Mouse (Mus musculus) MEL (cell line): ENCODE data around the gene Pik3c2b. TPM values are rescaled to one million over a fixed set of nuclear protein-coding genes. Genes with fewer than 3 reads are reported as not detected.
A peak's percentile ranks its signal among the peaks of the same experiment; 100 is the strongest.

Experiments used
- DNase-seq: peaks from one replicate; pipeline ENCODE4 v3.0.0; 2011; ENCODE audit warnings: low read depth, low spot score
- H3K27ac ChIP-seq: 2 replicates; pipeline ENCODE4 v1.5.1; 2012; ENCODE audit warnings: low read depth, mild to moderate bottlenecking, control low read depth, low read length, moderate library complexity; ENCODE audit not compliant: control insufficient read depth
- H3K27me3 ChIP-seq, 2 experiments: fragments of 150-350 bp in 1 of 2; sonication (generic) in 1 of 2; 2 replicates each; pipeline ENCODE4 v1.6.1; 2012; ENCODE audit warnings: low read length in 2 of 2, mild to moderate bottlenecking in 2 of 2, improper control_type of control experiment in 1 of 2, moderate library complexity in 1 of 2; ENCODE audit not compliant: insufficient read depth in 2 of 2, control insufficient read depth in 1 of 2
- H3K36me3 ChIP-seq, 2 experiments: 2 replicates each; pipeline ENCODE4 v1.6.1; 2012 to 2014; ENCODE audit warnings: low read length in 2 of 2, improper control_type of control experiment in 1 of 2, inconsistent platforms in 1 of 2, mild to moderate bottlenecking in 1 of 2; ENCODE audit not compliant: insufficient read depth in 2 of 2, control insufficient read depth in 1 of 2
- H3K4me1 ChIP-seq, 2 experiments: fragments of 150-350 bp in 1 of 2; sonication (generic) in 1 of 2; 2 replicates each; pipeline ENCODE4 v1.6.1; 2012; ENCODE audit warnings: low read length in 2 of 2, improper control_type of control experiment in 1 of 2, mild to moderate bottlenecking in 1 of 2; ENCODE audit not compliant: insufficient read depth in 2 of 2, control insufficient read depth in 1 of 2
- H3K4me3 ChIP-seq, 2 experiments: fragments of 150-350 bp in 1 of 2; sonication (generic) in 1 of 2; 2 replicates each; pipeline ENCODE4 v1.5.1; 2012; ENCODE audit warnings: low read depth in 2 of 2, low read length in 2 of 2, mild to moderate bottlenecking in 2 of 2, moderate library complexity in 2 of 2, control low read depth in 1 of 2, improper control_type of control experiment in 1 of 2; ENCODE audit not compliant: control insufficient read depth in 1 of 2, insufficient read depth in 1 of 2
- H3K79me2 ChIP-seq: 2 replicates; pipeline ENCODE4 v1.6.1; 2012; ENCODE audit warnings: mild to moderate bottlenecking, low read length, moderate library complexity; ENCODE audit not compliant: control insufficient read depth, poor library complexity, insufficient read depth
- H3K9ac ChIP-seq: 2 replicates; pipeline ENCODE4 v1.6.1; 2012; ENCODE audit warnings: low read depth, mild to moderate bottlenecking, control low read depth, low read length, moderate library complexity; ENCODE audit not compliant: control insufficient read depth, poor library complexity, severe bottlenecking
- H3K9me3 ChIP-seq: fragments of 150-350 bp; sonication (generic); replicated peaks from 2 replicates; pipeline ENCODE4 v1.6.1; 2012; ENCODE audit warnings: mild to moderate bottlenecking, low read length, improper control_type of control experiment, moderate library complexity; ENCODE audit not compliant: insufficient read depth
- CHD1 ChIP-seq: IDR thresholded peaks from 2 replicates; pipeline ENCODE4 v1.6.1; 2012; ENCODE audit warnings: low read depth, mild to moderate bottlenecking, inconsistent platforms, low read length, improper control_type of control experiment
- CHD2 ChIP-seq: IDR thresholded peaks from 2 replicates; pipeline ENCODE4 v1.6.1; 2011; ENCODE audit warnings: low read length, improper control_type of control experiment
- CTCF ChIP-seq, 3 experiments: IDR thresholded peaks in 2 of 3; conservative IDR thresholded peaks in 1 of 3; 2 replicates each; pipeline ENCODE4 v1.5.1; 2011 to 2012; ENCODE audit warnings: low read length in 3 of 3, low read depth in 2 of 3, mild to moderate bottlenecking in 2 of 3, improper control_type of control experiment in 1 of 3, inconsistent platforms in 1 of 3, mixed read lengths in 1 of 3, moderate library complexity in 1 of 3; ENCODE audit not compliant: control insufficient read depth in 1 of 3, insufficient read depth in 1 of 3, poor library complexity in 1 of 3, severe bottlenecking in 1 of 3
- E2F4 ChIP-seq: IDR thresholded peaks from 2 replicates; pipeline ENCODE4 v1.6.1; 2011; ENCODE audit warnings: low read depth, low read length, improper control_type of control experiment, borderline replicate concordance
- ELF1 ChIP-seq: IDR thresholded peaks from 2 replicates; pipeline ENCODE4 v1.6.1; 2014; ENCODE audit warnings: low read depth, mild to moderate bottlenecking, inconsistent platforms, low read length, improper control_type of control experiment, moderate library complexity
- EP300 ChIP-seq, 2 experiments: IDR thresholded peaks; 2 replicates each; pipeline ENCODE4 v1.6.1; 2011; ENCODE audit warnings: improper control_type of control experiment in 2 of 2, low read length in 2 of 2, low read depth in 1 of 2, mild to moderate bottlenecking in 1 of 2
- ETS1 ChIP-seq: IDR thresholded peaks from 2 replicates; pipeline ENCODE4 v1.6.1; 2012; ENCODE audit warnings: low read depth, mild to moderate bottlenecking, inconsistent platforms, low read length, improper control_type of control experiment, moderate library complexity
- GABPA ChIP-seq: IDR thresholded peaks from 2 replicates; pipeline ENCODE4 v1.6.1; 2012; ENCODE audit warnings: low read depth, mild to moderate bottlenecking, inconsistent platforms, low read length, improper control_type of control experiment, moderate library complexity
- GATA1 ChIP-seq: IDR thresholded peaks from 2 replicates; pipeline ENCODE4 v1.6.1; 2011; ENCODE audit warnings: low read depth, low read length, improper control_type of control experiment
- HCFC1 ChIP-seq: IDR thresholded peaks from 2 replicates; pipeline ENCODE4 v1.6.1; 2012; ENCODE audit warnings: low read depth, mild to moderate bottlenecking, inconsistent platforms, low read length, improper control_type of control experiment, moderate library complexity
- JUND ChIP-seq: IDR thresholded peaks from 2 replicates; pipeline ENCODE4 v1.6.1; 2011; ENCODE audit warnings: low read depth, mild to moderate bottlenecking, improper control_type of control experiment, low read length
- MAFK ChIP-seq: IDR thresholded peaks from 2 replicates; pipeline ENCODE4 v1.6.1; 2011; ENCODE audit warnings: low read depth, mild to moderate bottlenecking, low read length, improper control_type of control experiment, borderline replicate concordance
- MAX ChIP-seq: IDR thresholded peaks from 2 replicates; pipeline ENCODE4 v1.6.1; 2011; ENCODE audit warnings: low read length, improper control_type of control experiment
- MAZ ChIP-seq: IDR thresholded peaks from 2 replicates; pipeline ENCODE4 v1.6.1; 2012; ENCODE audit warnings: low read depth, mild to moderate bottlenecking, inconsistent platforms, low read length, improper control_type of control experiment
- MEF2A ChIP-seq: IDR thresholded peaks from 2 replicates; pipeline ENCODE4 v1.6.1; 2014; ENCODE audit warnings: low read depth, mild to moderate bottlenecking, inconsistent platforms, low read length, improper control_type of control experiment; ENCODE audit not compliant: poor library complexity, insufficient replicate concordance, severe bottlenecking; ENCODE audit errors: extremely low read depth
- MXI1 ChIP-seq: IDR thresholded peaks from 2 replicates; pipeline ENCODE4 v1.6.1; 2011; ENCODE audit warnings: mild to moderate bottlenecking, low read depth, low read length, improper control_type of control experiment
- MYB ChIP-seq: IDR thresholded peaks from 2 replicates; pipeline ENCODE4 v1.6.1; 2011; ENCODE audit warnings: mild to moderate bottlenecking, low read depth, low read length, improper control_type of control experiment
- MYC ChIP-seq: IDR thresholded peaks from 2 replicates; pipeline ENCODE4 v1.6.1; 2011; ENCODE audit warnings: low read depth, mild to moderate bottlenecking, low read length, improper control_type of control experiment, moderate library complexity
- NELFE ChIP-seq: IDR thresholded peaks from 2 replicates; pipeline ENCODE4 v1.6.1; 2011; ENCODE audit warnings: low read depth, low read length, improper control_type of control experiment
- NRF1 ChIP-seq: IDR thresholded peaks from 2 replicates; pipeline ENCODE4 v1.6.1; 2014; ENCODE audit warnings: low read depth, mild to moderate bottlenecking, inconsistent platforms, low read length, improper control_type of control experiment, moderate library complexity; ENCODE audit not compliant: poor library complexity, insufficient read depth, severe bottlenecking
- POLR2A ChIP-seq, 2 experiments: IDR thresholded peaks; 2 replicates each; pipeline ENCODE4 v1.6.1; 2011 to 2012; ENCODE audit warnings: low read length in 2 of 2, mild to moderate bottlenecking in 2 of 2, control low read depth in 1 of 2, improper control_type of control experiment in 1 of 2, low read depth in 1 of 2, moderate library complexity in 1 of 2; ENCODE audit not compliant: control insufficient read depth in 1 of 2, insufficient read depth in 1 of 2, poor library complexity in 1 of 2
- POLR2AphosphoS2 ChIP-seq: IDR thresholded peaks from 2 replicates; pipeline ENCODE4 v1.6.1; 2011; ENCODE audit warnings: low read length, improper control_type of control experiment
- POLR2AphosphoS5 ChIP-seq: IDR thresholded peaks from 2 replicates; pipeline ENCODE4 v1.6.1; 2012; ENCODE audit warnings: low read depth, borderline replicate concordance, mild to moderate bottlenecking, inconsistent platforms, low read length, moderate library complexity, mixed read lengths
- RAD21 ChIP-seq: IDR thresholded peaks from 2 replicates; pipeline ENCODE4 v1.6.1; 2011; ENCODE audit warnings: mild to moderate bottlenecking, low read depth, low read length, improper control_type of control experiment
- SIN3A ChIP-seq: IDR thresholded peaks from 2 replicates; pipeline ENCODE4 v1.6.1; 2012; ENCODE audit warnings: low read length, improper control_type of control experiment, inconsistent platforms
- SMC3 ChIP-seq: IDR thresholded peaks from 2 replicates; pipeline ENCODE4 v1.6.1; 2011; ENCODE audit warnings: low read depth, low read length, improper control_type of control experiment
- TAL1 ChIP-seq: IDR thresholded peaks from 2 replicates; pipeline ENCODE4 v1.6.1; 2012; ENCODE audit warnings: mild to moderate bottlenecking, inconsistent platforms, low read length, moderate library complexity, mixed read lengths
- TBP ChIP-seq: IDR thresholded peaks from 2 replicates; pipeline ENCODE4 v1.8.0; 2011; ENCODE audit warnings: low read depth, low read length, improper control_type of control experiment
- TCF12 ChIP-seq: IDR thresholded peaks from 2 replicates; pipeline ENCODE4 v1.6.1; 2014; ENCODE audit warnings: low read depth, mild to moderate bottlenecking, inconsistent platforms, low read length, improper control_type of control experiment, moderate library complexity
- UBTF ChIP-seq: IDR thresholded peaks from 2 replicates; pipeline ENCODE4 v1.6.1; 2012; ENCODE audit warnings: low read depth, mild to moderate bottlenecking, inconsistent platforms, low read length, improper control_type of control experiment, moderate library complexity, borderline replicate concordance; ENCODE audit not compliant: insufficient read depth
- USF1 ChIP-seq: IDR thresholded peaks from 2 replicates; pipeline ENCODE4 v1.6.1; 2014; ENCODE audit warnings: low read depth, mild to moderate bottlenecking, inconsistent platforms, low read length, improper control_type of control experiment, moderate library complexity
- USF2 ChIP-seq, 2 experiments: IDR thresholded peaks; 2 replicates each; pipeline ENCODE4 v1.6.1; 2011 to 2012; ENCODE audit warnings: improper control_type of control experiment in 2 of 2, low read length in 2 of 2, borderline replicate concordance in 1 of 2, inconsistent platforms in 1 of 2, low read depth in 1 of 2, mild to moderate bottlenecking in 1 of 2; ENCODE audit not compliant: insufficient read depth in 1 of 2
- ZC3H11A ChIP-seq: IDR thresholded peaks from 2 replicates; pipeline ENCODE4 v1.6.1; 2012; ENCODE audit warnings: low read depth, mild to moderate bottlenecking, inconsistent platforms, low read length, improper control_type of control experiment
- ZKSCAN1 ChIP-seq: IDR thresholded peaks from 2 replicates; pipeline ENCODE4 v1.6.1; 2012; ENCODE audit warnings: low read depth, mild to moderate bottlenecking, inconsistent platforms, low read length, improper control_type of control experiment, moderate library complexity
- ZMIZ1 ChIP-seq: IDR thresholded peaks from 2 replicates; pipeline ENCODE4 v1.6.1; 2012; ENCODE audit warnings: low read depth, mild to moderate bottlenecking, inconsistent platforms, low read length, improper control_type of control experiment, moderate library complexity
- ZNF384 ChIP-seq: IDR thresholded peaks from 2 replicates; pipeline ENCODE4 v1.6.1; 2012; ENCODE audit warnings: low read depth, mild to moderate bottlenecking, inconsistent platforms, low read length, improper control_type of control experiment
- polyA plus RNA-seq, 2 experiments: library from polyadenylated mRNA; stranded (reverse) in 1 of 2; unstranded in 1 of 2; fragments of >175 nt in 1 of 2; fragments of >200 nt in 1 of 2; gene quantifications; 2 replicates each; pipeline versions ENCODE4 v1.2.1 to v1.2.4; 2012; ENCODE audit warnings: low replicate concordance in 2 of 2, low read depth in 1 of 2; ENCODE audit not compliant: insufficient read length in 2 of 2, insufficient read depth in 1 of 2, missing spikeins in 1 of 2
- total RNA-seq: library from RNA; depleted of rRNA; stranded (reverse); fragments of 300-350 nt; gene quantifications from 2 replicates; pipeline ENCODE4 v1.2.3, GENCODE M21; 2012

The Pik3c2b gene
- total and polyA plus RNA-seq, 3 experiments = 2.9 to 3.2 TPM; not detected in 1

DNA sequence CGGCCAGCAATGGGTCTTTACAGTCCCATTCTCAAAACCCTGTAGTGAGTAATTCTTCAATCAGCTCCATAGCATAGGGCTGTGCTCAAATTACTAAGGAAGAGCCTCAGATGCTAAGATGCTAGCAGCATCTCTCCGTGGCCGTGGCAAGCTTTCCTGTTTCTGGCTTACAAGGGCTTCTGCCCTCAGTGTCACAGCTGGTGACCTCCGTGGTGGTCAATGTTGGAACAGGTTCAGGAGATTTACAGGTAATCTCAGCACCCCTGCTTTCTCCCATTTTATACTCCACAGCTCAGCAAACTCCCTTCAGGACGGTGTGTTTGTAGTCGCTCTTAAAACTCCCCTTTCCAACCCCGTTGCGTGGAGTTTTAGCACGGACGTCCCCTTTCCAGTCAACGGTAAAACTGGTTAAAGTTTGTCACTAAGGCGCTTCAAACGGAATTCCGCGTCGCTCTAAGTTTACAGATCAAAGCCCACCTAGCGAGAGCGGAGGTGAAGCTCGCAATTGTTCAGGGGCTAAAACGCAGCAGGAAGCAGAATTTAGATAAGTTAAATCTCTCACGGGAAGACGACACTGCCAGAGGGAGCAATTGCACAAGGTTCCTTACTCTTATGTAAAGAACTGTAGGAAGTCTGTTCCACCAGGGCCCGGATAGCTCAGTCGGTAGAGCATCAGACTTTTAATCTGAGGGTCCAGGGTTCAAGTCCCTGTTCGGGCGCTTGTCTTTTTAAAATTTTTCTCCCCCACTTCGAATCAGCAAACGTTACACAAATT lies 12.0 kb upstream of the Pik3c2b start:
- Histone ChIP-seq H3K9ac (peak overlapping the region; percentile 62), H3K36me3 (peaks cover 0 to 6% of the 10 kb centered on the region in 2 experiments; a peak in 2 of 4 replicates), H3K79me2 (no peaks in the 10 kb centered on the region), H3K27ac (peak overlapping the region; percentile 56), H3K27me3 (no peaks in the 10 kb centered on the region), H3K4me1 (peaks cover 0 to 21% of the 10 kb centered on the region in 2 experiments; a peak in 2 of 4 replicates), H3K9me3 (no peaks in the 10 kb centered on the region), H3K4me3 (peak overlapping the region; percentile 59 to 74)
- peak; percentile 93 for DNase-seq
- TF ChIP-seq POLR2AphosphoS5 (no peak), MAX (no peak), GATA1 (peak; percentile 75), NRF1 (no peak), GABPA (no peak), CHD2 (no peak), MAFK (peak; percentile 91; the same call in 1 of the 2 replicates), ZMIZ1 (no peak), ZKSCAN1 (no peak), CTCF (IDR thresholded peaks at IDR 0.05 in 2 of 3, conservative IDR thresholded peaks at IDR 0.05 in 1 of 3; ENCODE audit: control insufficient read depth in 1 of 3, insufficient read depth in 1 of 3, low read depth in 2 of 3, low read length in 3 of 3, poor library complexity in 1 of 3, severe bottlenecking in 1 of 3) (no peak), MEF2A (no peak), ELF1 (peak; percentile 68; the same call in 1 of the 2 replicates), JUND (no peak), UBTF (no peak), ZNF384 (no peak), TBP (peak; percentile 99), USF1 (no peak), ETS1 (no peak; the same call in 1 of the 2 replicates), EP300 (IDR thresholded peaks at IDR 0.05; ENCODE audit: low read depth in 1 of 2, low read length in 2 of 2) (no peak), TCF12 (no peak), MYB (peak; percentile 31; the same call in 1 of the 2 replicates), HCFC1 (peak; percentile 61; the same call in 1 of the 2 replicates), CHD1 (no peak), SIN3A (no peak; the same call in 1 of the 2 replicates), NELFE (no peak), MAZ (0 out of 2 replicates have a peak, but pooled peaks have one; percentile 41), E2F4 (no peak), USF2 (IDR thresholded peaks at IDR 0.05; ENCODE audit: borderline replicate concordance in 1 of 2, insufficient read depth in 1 of 2, low read depth in 1 of 2, low read length in 2 of 2) (no peak), MXI1 (peak; percentile 24; the same call in 1 of the 2 replicates), SMC3 (no peak), POLR2AphosphoS2 (no peak), ZC3H11A (no peak), RAD21 (no peak), POLR2A (IDR thresholded peaks at IDR 0.05; ENCODE audit: control insufficient read depth in 1 of 2, insufficient read depth in 1 of 2, low read depth in 1 of 2, low read length in 2 of 2, poor library complexity in 1 of 2) (no peak), TAL1 (no peak), MYC (no peak)
